Mouse (Mus musculus) gastrocnemius, postnatal 25 days (tissue): ENCODE results near the gene Vps8. TPM values are rescaled to one million over a fixed set of nuclear protein-coding genes. Genes with fewer than 3 reads are reported as not detected.

Experiments
- DNase-seq: peaks from one replicate; pipeline ENCODE4 v3.0.0; 2022
- total RNA-seq, 2 experiments: library from RNA; stranded (reverse); gene quantifications; 1 replicate in 1 of 2; 2 replicates in 1 of 2; pipeline ENCODE4 v1.2.3; 2021

Vps8 gene
- total RNA-seq, 2 experiments from 2014 or later: 6.4 to 6.6 TPM

GRCm38 (mm10) chr16:21628061-21628591, 205.2 kb downstream of the Vps8 start:
- no peak for DNase-seq

GRCm38 (mm10) chr16:21630614-21631013, 207.7 kb downstream of the Vps8 start:
- DNase-seq: no peak

- no peak for DNase-seq
Measured at GRCm38 (mm10) chr16:21631815-21632222, 208.9 kb downstream of the Vps8 start.

- DNase-seq: no peak
Measured at GRCm38 (mm10) chr16:21634460-21634859, 211.5 kb downstream of the Vps8 start.

- DNase-seq: no peak
Measured at GRCm38 (mm10) chr16:21636156-21636853, 213.4 kb downstream of the Vps8 start.

GRCm38 (mm10) chr16:21637201-21637819, 214.4 kb downstream of the Vps8 start:
- no peak for DNase-seq

GRCm38 (mm10) chr16:21640766-21641499, 218.0 kb downstream of the Vps8 start:
- no peak for DNase-seq

GRCm38 (mm10) chr16:21641944-21642343, 219.0 kb downstream of the Vps8 start:
- DNase-seq: no peak

- peak; percentile 51 for DNase-seq
Measured at GRCm38 (mm10) chr16:21642906-21643305, 220.0 kb downstream of the Vps8 start.

GRCm38 (mm10) chr16:21643621-21644041, 220.7 kb downstream of the Vps8 start:
- peak; percentile 13 for DNase-seq

- peak; percentile 75 for DNase-seq
Measured at GRCm38 (mm10) chr16:21644066-21644561, 221.2 kb downstream of the Vps8 start.

GRCm38 (mm10) chr16:21644574-21644973, 221.7 kb downstream of the Vps8 start:
- no peak for DNase-seq

- DNase-seq: no peak
Measured at GRCm38 (mm10) chr16:21645915-21646314, 223.0 kb downstream of the Vps8 start.

GRCm38 (mm10) chr16:21646496-21646895, 223.6 kb downstream of the Vps8 start:
- DNase-seq: no peak

- no peak for DNase-seq
Measured at GRCm38 (mm10) chr16:21648800-21649199, 225.9 kb downstream of the Vps8 start.

GRCm38 (mm10) chr16:21650289-21650688, 227.4 kb downstream of the Vps8 start:
- DNase-seq: no peak

- DNase-seq: no peak
Measured at GRCm38 (mm10) chr16:21651161-21651560, 228.2 kb downstream of the Vps8 start.

GRCm38 (mm10) chr16:21653151-21653550, 230.2 kb downstream of the Vps8 start:
- no peak for DNase-seq

- no peak for DNase-seq
Measured at GRCm38 (mm10) chr16:21654384-21654783, 231.5 kb downstream of the Vps8 start.

GRCm38 (mm10) chr16:21655291-21655690, 232.4 kb downstream of the Vps8 start:
- peak; percentile 22 for DNase-seq

- no peak for DNase-seq
Measured at GRCm38 (mm10) chr16:21655961-21656360, 233.0 kb downstream of the Vps8 start.

GRCm38 (mm10) chr16:21664633-21665363, 241.9 kb downstream of the Vps8 start:
- no peak for DNase-seq
